Mouse (Mus musculus): ENCODE measurements around the gene Mpc2.

The Mpc2 gene

DNA sequence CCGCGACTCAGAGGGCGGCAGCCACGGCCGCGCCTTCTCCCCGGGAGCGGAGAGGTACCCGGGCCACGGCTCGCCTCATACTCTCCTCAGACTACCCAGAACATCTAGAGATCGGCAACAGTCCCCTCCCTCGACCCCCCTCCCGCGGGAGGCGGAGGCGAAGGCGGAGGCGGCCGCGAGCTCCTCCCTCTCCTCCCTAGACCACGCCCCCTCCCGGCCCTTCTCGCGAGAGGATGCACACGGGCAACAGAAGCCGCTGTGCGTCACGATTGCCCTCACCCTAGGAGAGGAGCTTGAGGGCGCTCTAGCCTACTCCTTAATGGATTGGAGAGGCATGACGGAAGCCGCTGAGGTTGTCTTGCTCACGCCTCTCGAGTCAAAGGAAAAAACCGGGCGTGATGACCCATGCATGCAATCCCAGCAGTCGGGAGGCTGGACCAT, at the start of gene Mpc2, which contains the start of gene Dcaf6:
TSS of gene Mpc2 (plus strand) at position 278 of the 441 bp plus-strand sequence.
TSS of gene Dcaf6 (minus strand) at position 116 of the 441 bp plus-strand sequence.
- peak; percentile 100 for DNase-seq (ENCODE audit: low spot score in 2 of 2)

- DNase-seq (ENCODE audit: low spot score in 2 of 2), result no peak
Measured at GRCm38 (mm10) chr1:165421357-165421915, 39.0 kb upstream of the Mpc2 start.

DNA sequence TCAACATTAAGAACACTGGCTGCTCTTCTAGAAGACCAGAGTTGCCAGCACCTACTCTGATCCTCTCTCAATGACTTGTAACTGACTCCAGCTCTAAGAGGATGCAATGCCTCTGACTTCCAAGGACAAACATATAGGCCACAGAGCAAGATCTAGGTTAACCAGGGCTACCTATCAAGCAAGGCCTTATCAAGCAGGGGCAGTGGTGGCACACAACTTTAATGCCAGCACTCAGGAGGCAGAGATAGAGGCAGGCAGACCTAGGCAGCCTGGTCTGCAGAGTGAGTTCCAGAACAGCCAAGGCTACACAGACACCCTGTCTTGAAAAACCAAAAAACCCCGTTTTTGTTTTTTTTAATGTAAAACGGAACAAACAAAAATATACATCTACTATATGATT, 34.2 kb upstream of the Mpc2 start:
- no peak for DNase-seq (ENCODE audit: low spot score in 2 of 2)

GRCm38 (mm10) chr1:165432883-165433282, 27.6 kb upstream of the Mpc2 start:
- DNase-seq (ENCODE audit: low spot score in 2 of 2), result no peak

DNA sequence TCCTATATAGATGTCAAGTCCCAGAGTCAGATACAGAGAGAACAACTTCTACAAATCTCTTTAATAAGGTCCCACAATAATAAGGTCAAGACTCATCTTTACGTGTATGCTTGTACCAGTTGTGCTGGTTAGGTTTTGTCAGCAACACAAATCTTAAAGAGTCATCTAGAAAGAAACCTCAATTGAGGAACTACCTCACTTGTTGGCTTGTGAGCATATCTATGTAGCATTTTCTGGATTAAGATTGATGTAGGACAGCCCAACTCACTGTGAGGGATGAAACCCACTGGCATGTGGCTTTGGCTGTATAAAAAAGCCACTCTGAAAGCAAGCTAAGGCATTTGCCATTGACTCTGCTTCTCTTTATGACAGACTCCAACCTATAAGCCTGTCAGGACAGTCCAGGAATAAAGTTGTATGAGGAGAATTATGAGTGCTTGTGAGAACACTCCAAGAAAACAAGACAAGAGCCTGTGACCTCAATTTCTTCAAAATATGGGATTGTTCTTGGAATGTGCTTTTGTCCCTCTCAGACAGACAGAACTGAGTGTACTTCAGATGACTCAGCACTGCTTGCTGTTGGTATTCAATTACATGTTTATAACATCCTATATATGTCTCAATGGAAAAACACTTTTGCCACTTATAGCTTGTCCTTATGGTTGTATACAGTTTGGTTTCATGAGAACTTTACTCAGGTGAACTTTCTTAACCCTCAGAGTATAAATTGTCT, 22.0 kb upstream of the Mpc2 start:
- no peak for DNase-seq (ENCODE audit: low spot score in 2 of 2)

GRCm38 (mm10) chr1:165440788-165441187, 19.6 kb upstream of the Mpc2 start:
- DNase-seq (ENCODE audit: low spot score in 2 of 2), result no peak

- DNase-seq (ENCODE audit: low spot score in 2 of 2), result no peak
Measured at GRCm38 (mm10) chr1:165441201-165441600, 19.2 kb upstream of the Mpc2 start.

GRCm38 (mm10) chr1:165441719-165442118, 18.7 kb upstream of the Mpc2 start:
- DNase-seq (ENCODE audit: low spot score in 2 of 2), result no peak

DNA sequence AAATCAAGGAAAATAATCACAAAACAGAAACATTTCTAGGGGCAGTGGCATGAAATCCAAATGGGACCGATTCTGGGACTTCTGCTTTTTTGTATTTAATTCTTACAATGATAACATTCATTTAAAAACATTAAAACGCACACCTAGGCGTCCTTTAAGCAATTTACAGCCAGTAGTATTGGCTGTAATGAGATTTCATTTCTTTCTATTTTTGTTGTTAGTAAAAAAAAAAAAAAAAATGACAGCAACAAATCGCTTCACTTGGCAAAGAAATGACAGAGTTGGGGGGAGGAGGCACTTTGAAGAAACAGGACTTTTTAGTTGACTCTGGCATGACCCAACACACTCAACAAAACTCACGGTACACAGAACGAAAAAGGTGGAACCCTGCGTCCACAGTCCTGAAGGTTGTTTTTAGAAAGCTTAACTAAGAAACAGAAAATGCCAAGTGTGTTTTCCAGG, 1.4 kb upstream of the Mpc2 start:
- DNase-seq (ENCODE audit: low spot score in 2 of 2), result no peak

- DNase-seq (ENCODE audit: low spot score in 2 of 2), result peak; percentile 41 to 59
Measured at GRCm38 (mm10) chr1:165459503-165460181, 795 bp upstream of the Mpc2 start.

DNA sequence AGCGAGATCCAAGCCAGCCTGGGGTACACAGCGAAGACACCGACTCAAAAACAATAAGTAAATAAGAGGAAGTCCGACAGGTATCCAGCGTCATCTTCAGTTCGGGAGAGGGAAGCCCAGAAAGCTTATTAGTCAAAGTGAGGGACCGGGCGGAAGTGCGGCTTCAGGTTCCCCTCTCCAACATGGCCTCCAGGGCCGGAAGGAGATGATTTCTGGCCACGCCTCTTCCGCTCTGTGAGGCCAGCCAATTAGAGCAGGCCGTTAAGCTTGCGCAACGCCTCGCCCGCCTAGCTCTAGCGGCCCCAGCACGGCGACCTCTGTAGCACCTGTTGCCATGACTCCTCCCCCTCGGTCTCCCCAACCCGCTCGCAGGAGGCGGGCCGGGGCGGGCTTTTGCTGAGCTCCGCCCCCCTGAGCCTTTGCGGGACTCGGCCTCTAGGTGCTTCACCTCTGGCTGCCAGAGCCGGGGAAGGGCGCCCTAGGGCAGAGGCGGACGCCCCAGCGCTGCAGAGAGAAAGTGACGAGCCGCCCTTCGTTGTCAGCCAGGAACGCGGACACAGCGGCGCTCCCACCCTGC, 452 bp downstream of the Mpc2 start:
- peak; percentile 96 to 99 for DNase-seq (ENCODE audit: low spot score in 2 of 2)

DNA sequence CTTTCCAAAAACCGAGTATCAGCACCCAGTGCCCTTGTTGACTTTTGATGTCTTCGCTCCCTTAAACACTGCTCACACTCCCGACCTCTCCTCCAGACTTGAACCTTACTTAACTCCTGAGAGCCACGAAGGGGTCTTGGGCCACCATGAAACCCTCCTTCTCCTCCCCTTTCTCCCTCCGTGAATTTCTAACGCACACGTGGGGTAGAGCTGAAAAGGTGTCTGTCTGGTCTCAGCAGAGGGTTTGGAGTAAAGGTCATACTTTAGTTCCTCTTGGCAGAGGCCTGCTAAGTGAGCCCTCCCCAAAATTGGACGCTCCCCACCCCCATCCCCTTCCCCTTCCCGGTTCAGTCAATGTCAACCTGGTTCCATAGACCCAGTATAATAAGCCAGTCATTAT, 1.2 kb downstream of the Mpc2 start:
- DNase-seq (ENCODE audit: low spot score in 2 of 2), result no peak

DNA sequence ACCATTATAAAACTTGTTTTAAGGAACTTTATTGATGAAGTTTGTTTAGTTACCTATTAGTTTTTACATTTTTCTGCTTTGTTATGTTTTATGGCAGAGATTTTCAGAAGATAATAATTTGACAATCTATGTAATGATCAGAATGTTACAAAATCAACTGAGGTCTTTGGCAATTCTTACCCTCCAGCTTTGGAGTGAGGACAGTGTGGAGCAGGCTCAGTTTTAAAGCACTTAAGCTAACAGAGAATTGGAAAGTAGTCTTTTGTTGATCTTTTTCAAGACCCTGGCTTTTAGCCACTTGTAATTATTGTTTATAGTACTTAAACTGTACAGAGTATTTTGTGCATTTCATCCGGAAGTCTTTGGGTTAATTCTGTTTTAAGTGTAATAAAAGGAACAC, 2.4 kb downstream of the Mpc2 start:
- no peak for DNase-seq (ENCODE audit: low spot score in 2 of 2)

DNA sequence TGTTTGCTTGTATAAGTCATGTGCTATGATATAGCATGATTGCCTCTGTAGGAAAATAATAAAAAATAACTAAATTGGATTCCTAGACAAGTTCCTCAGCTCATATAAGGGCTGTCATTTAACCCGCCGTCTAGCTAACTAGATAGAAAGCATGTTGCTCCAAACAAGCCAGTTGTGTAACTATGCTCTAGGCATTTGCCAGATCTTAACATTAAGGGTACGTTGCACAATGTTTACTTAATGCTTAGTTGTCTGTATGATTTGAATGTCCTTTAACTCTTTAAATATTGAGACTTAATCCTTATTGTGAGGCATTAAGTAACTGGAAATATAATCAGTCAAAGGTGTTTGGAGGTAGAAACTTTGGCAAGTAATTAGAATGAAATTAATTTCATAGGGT, 4.1 kb downstream of the Mpc2 start:
- DNase-seq (ENCODE audit: low spot score in 2 of 2), result no peak

DNA sequence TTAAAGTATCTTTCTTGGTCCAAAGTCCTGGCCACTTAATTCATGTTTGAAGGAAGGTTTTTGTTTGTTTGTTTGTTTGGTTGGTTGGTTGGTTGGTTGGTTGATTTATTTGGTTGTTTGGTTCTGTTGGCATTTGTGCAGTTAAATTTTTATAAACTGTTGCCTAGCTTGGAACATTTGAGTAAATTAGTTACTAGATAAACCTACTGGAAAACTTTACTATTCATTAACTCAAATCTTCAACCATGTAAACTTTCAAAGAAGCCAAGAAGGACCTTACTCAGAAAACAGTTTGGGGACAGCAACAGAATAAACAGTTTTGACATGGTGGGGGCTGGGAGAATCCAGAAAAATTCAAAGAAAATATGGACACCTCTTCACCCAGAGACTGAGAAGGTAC, 8.5 kb downstream of the Mpc2 start:
- DNase-seq (ENCODE audit: low spot score in 2 of 2), result no peak

GRCm38 (mm10) chr1:165469717-165470116, 9.3 kb downstream of the Mpc2 start:
- no peak for DNase-seq (ENCODE audit: low spot score in 2 of 2)

DNA sequence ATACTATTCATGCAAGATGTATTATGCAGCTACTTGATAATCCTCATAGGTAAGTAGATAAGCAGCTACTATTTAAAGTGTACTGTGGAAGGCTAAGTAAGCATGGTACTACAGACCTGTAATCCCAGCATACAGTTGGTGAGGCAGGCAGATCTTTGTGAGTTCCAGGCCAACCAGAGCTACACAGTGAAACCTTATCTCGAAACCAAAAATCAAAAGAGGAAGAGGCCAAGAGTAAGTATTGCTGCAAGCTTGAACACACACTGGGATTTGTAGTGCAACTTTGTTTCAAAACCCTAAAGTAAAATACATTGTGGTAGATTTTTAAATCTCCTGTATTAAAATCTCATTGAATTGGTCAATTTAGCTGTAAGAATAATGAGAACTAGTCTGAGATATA, 11.1 kb downstream of the Mpc2 start:
- DNase-seq (ENCODE audit: low spot score in 2 of 2), result no peak

DNA sequence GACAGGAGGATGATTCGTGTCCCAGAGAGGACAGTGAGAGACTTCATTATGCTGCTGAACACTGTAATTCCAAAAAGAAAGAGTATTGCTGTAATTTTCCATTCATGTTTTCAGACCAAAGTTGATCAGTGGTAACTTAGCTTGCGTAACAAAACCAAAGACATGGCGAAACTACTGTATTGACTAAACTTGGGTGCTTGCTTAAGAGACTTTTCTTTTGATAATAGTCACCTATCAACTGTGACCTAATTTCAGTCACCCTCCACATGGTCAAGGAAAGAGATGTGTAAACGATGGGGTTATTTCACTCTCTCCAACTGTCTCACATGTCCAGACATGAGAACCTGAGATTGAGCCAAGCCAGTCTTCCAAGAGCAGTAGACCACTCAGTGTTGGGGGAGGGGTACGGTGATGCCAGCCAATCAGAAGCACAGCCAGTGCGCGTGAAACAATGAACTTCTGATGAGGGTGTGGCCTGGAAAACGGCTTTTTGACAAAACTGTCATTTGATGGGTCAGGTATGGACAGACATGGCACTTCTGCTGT, 24.3 kb downstream of the Mpc2 start, which contains the start of gene Adcy10:
TSS of gene Adcy10 (plus strand) at position 496 of the 546 bp plus-strand sequence.
- no peak for DNase-seq (ENCODE audit: low spot score in 2 of 2)

GRCm38 (mm10) chr1:165486108-165486507, 25.7 kb downstream of the Mpc2 start:
- no peak for DNase-seq (ENCODE audit: low spot score in 2 of 2)

DNA sequence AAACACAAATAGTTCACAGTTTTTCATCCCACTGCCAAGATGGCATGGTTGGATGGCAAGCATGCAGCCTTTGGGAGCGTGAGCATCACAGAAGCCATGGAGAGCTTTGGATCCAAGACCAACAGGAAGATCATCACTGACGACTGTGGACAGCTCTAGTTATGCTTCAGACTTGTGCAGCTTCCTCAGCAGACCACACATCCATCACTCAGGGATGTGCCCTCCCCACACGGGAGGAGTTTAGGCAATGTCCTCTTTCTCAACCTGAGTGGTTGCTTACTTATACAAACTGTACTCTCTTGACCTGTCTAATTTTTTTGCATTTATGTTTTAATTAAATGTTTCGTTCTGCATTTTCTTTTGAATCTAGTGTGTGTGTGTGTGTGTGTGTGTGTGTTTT, 28.8 kb downstream of the Mpc2 start:
- DNase-seq (ENCODE audit: low spot score in 2 of 2), result no peak

GRCm38 (mm10) chr1:165498856-165499255, 38.4 kb downstream of the Mpc2 start:
- no peak for DNase-seq (ENCODE audit: low spot score in 2 of 2)
